Mouse (Mus musculus): Measurements from ENCODE around the gene Smox. TPM values are rescaled to one million over a fixed set of nuclear protein-coding genes. Genes with fewer than 3 reads are reported as not detected.

Gene Smox
- polyA plus RNA-seq (2015; fragmentation: Illumina TruSeq; extraction: RNeasy Lipid Tissue Mini Kit (QIAGEN cat#74804); ENCODE audit: insufficient read depth, low read depth, low replicate concordance) = 26.6 TPM

DNA sequence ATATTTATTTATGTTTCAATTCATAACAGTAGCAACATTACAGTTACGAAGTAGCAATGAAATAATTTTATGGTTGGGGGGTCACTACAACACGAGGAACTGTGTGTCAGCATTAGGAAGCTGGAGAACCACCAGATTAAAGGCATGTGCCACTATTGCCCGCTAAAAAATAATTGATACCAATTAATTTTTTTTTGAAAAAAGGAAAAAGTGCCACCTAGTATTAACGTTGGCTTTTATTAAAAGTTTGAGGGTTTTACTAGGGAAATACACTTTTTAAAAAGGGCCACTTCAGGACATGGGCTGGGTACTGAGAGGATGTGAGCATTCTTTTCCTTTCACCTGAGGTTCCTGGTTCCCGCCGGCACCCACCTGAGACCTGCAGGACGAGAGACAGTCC is at the start of gene Smox:
TSS of gene Smox (plus strand) at position 301 of the 400 bp plus-strand sequence.

DNA sequence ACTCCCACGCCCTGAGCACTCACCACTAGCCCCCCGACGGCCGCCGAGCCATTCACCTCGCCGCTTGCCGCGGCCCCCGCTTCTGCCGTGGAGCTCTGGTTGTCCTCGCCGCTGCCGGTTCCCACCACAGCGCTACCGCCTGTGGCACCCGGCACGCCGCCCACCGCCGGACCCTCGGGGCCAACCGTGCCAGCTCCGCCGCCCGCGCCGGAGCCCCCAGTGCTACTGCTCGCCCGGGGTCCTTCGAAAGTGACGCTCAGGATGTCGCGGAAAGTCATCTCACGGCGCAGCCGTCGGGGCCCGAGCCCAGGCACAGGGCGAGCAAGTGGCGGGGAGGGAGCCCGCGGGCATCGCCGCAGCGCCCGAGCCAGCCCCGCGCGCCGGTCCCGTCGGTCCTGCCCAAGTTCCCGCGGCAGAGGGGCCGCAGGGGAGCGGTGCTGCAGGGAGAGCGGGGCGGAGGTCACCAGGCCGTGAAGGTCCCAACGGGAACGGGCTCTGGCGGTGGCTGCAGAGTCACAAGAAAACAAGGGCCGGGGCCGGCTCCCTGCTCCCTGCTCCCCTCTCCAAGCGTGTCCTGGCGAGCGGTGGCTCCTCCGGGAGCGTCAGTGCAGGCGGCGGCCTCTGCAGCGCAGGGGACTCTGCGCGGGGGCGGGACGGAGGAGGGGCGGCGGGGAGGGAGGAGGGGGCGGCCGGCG is 70.7 kb downstream of the Smox start, which contains the start of gene Adra1d:
TSS of gene Adra1d (minus strand) at position 393 of the 695 bp plus-strand sequence.

Other genes starting within 250 kb of the Smox start
- gene Pank2, start 229.0 kb upstream of the Smox start, polyA plus RNA-seq (2015; fragmentation: Illumina TruSeq; extraction: RNeasy Lipid Tissue Mini Kit (QIAGEN cat#74804); ENCODE audit: insufficient read depth, low read depth, low replicate concordance) = 14.5 TPM
- 0.52 TPM for gene Rnf24, start 138.6 kb upstream of the Smox start, polyA plus RNA-seq (2015; fragmentation: Illumina TruSeq; extraction: RNeasy Lipid Tissue Mini Kit (QIAGEN cat#74804); ENCODE audit: insufficient read depth, low read depth, low replicate concordance)
- gene Adra1d, start 70.8 kb downstream of the Smox start, polyA plus RNA-seq (2015; fragmentation: Illumina TruSeq; extraction: RNeasy Lipid Tissue Mini Kit (QIAGEN cat#74804); ENCODE audit: insufficient read depth, low read depth, low replicate concordance) = 0.42 TPM